Mouse (Mus musculus) MEL (cell line): ENCODE measurements around the gene Nadk2. TPM values are rescaled to one million over a fixed set of nuclear protein-coding genes. Genes with fewer than 3 reads are reported as not detected.

Experiments
- DNase-seq: peaks from one replicate; pipeline ENCODE4 v3.0.0; 2011; ENCODE audit warnings: low read depth, low spot score
- H3K27ac ChIP-seq: 2 replicates; pipeline ENCODE4 v1.5.1; 2012; ENCODE audit warnings: low read depth, mild to moderate bottlenecking, control low read depth, low read length, moderate library complexity; ENCODE audit not compliant: control insufficient read depth
- H3K27me3 ChIP-seq, 2 experiments: fragments of 150-350 bp in 1 of 2; sonication (generic) in 1 of 2; 2 replicates each; pipeline ENCODE4 v1.6.1; 2012; ENCODE audit warnings: low read length in 2 of 2, mild to moderate bottlenecking in 2 of 2, improper control_type of control experiment in 1 of 2, moderate library complexity in 1 of 2; ENCODE audit not compliant: insufficient read depth in 2 of 2, control insufficient read depth in 1 of 2
- H3K36me3 ChIP-seq, 2 experiments: 2 replicates each; pipeline ENCODE4 v1.6.1; 2012 to 2014; ENCODE audit warnings: low read length in 2 of 2, improper control_type of control experiment in 1 of 2, inconsistent platforms in 1 of 2, mild to moderate bottlenecking in 1 of 2; ENCODE audit not compliant: insufficient read depth in 2 of 2, control insufficient read depth in 1 of 2
- H3K4me1 ChIP-seq, 2 experiments: fragments of 150-350 bp in 1 of 2; sonication (generic) in 1 of 2; 2 replicates each; pipeline ENCODE4 v1.6.1; 2012; ENCODE audit warnings: low read length in 2 of 2, improper control_type of control experiment in 1 of 2, mild to moderate bottlenecking in 1 of 2; ENCODE audit not compliant: insufficient read depth in 2 of 2, control insufficient read depth in 1 of 2
- H3K4me3 ChIP-seq, 2 experiments: fragments of 150-350 bp in 1 of 2; sonication (generic) in 1 of 2; 2 replicates each; pipeline ENCODE4 v1.5.1; 2012; ENCODE audit warnings: low read depth in 2 of 2, low read length in 2 of 2, mild to moderate bottlenecking in 2 of 2, moderate library complexity in 2 of 2, control low read depth in 1 of 2, improper control_type of control experiment in 1 of 2; ENCODE audit not compliant: control insufficient read depth in 1 of 2, insufficient read depth in 1 of 2
- H3K79me2 ChIP-seq: 2 replicates; pipeline ENCODE4 v1.6.1; 2012; ENCODE audit warnings: mild to moderate bottlenecking, low read length, moderate library complexity; ENCODE audit not compliant: control insufficient read depth, poor library complexity, insufficient read depth
- H3K9ac ChIP-seq: 2 replicates; pipeline ENCODE4 v1.6.1; 2012; ENCODE audit warnings: low read depth, mild to moderate bottlenecking, control low read depth, low read length, moderate library complexity; ENCODE audit not compliant: control insufficient read depth, poor library complexity, severe bottlenecking
- H3K9me3 ChIP-seq: fragments of 150-350 bp; sonication (generic); replicated peaks from 2 replicates; pipeline ENCODE4 v1.6.1; 2012; ENCODE audit warnings: mild to moderate bottlenecking, low read length, improper control_type of control experiment, moderate library complexity; ENCODE audit not compliant: insufficient read depth
- BHLHE40 ChIP-seq: IDR thresholded peaks from 2 replicates; pipeline ENCODE4 v1.6.1; 2012; ENCODE audit warnings: low read depth, mild to moderate bottlenecking, inconsistent platforms, low read length, improper control_type of control experiment, borderline replicate concordance
- CHD2 ChIP-seq: IDR thresholded peaks from 2 replicates; pipeline ENCODE4 v1.6.1; 2011; ENCODE audit warnings: low read length, improper control_type of control experiment
- CTCF ChIP-seq, 3 experiments: IDR thresholded peaks in 2 of 3; conservative IDR thresholded peaks in 1 of 3; 2 replicates each; pipeline ENCODE4 v1.5.1; 2011 to 2012; ENCODE audit warnings: low read length in 3 of 3, low read depth in 2 of 3, mild to moderate bottlenecking in 2 of 3, improper control_type of control experiment in 1 of 3, inconsistent platforms in 1 of 3, mixed read lengths in 1 of 3, moderate library complexity in 1 of 3; ENCODE audit not compliant: control insufficient read depth in 1 of 3, insufficient read depth in 1 of 3, poor library complexity in 1 of 3, severe bottlenecking in 1 of 3
- ETS1 ChIP-seq: IDR thresholded peaks from 2 replicates; pipeline ENCODE4 v1.6.1; 2012; ENCODE audit warnings: low read depth, mild to moderate bottlenecking, inconsistent platforms, low read length, improper control_type of control experiment, moderate library complexity
- GABPA ChIP-seq: IDR thresholded peaks from 2 replicates; pipeline ENCODE4 v1.6.1; 2012; ENCODE audit warnings: low read depth, mild to moderate bottlenecking, inconsistent platforms, low read length, improper control_type of control experiment, moderate library complexity
- GATA1 ChIP-seq: IDR thresholded peaks from 2 replicates; pipeline ENCODE4 v1.6.1; 2011; ENCODE audit warnings: low read depth, low read length, improper control_type of control experiment
- KAT2A ChIP-seq: conservative IDR thresholded peaks from 2 replicates; pipeline ENCODE4 v1.6.1; 2012; ENCODE audit warnings: low read depth, low read length, improper control_type of control experiment, inconsistent platforms
- MEF2A ChIP-seq: IDR thresholded peaks from 2 replicates; pipeline ENCODE4 v1.6.1; 2014; ENCODE audit warnings: low read depth, mild to moderate bottlenecking, inconsistent platforms, low read length, improper control_type of control experiment; ENCODE audit not compliant: poor library complexity, insufficient replicate concordance, severe bottlenecking; ENCODE audit errors: extremely low read depth
- MYC ChIP-seq: IDR thresholded peaks from 2 replicates; pipeline ENCODE4 v1.6.1; 2011; ENCODE audit warnings: low read depth, mild to moderate bottlenecking, low read length, improper control_type of control experiment, moderate library complexity
- NRF1 ChIP-seq: IDR thresholded peaks from 2 replicates; pipeline ENCODE4 v1.6.1; 2014; ENCODE audit warnings: low read depth, mild to moderate bottlenecking, inconsistent platforms, low read length, improper control_type of control experiment, moderate library complexity; ENCODE audit not compliant: poor library complexity, insufficient read depth, severe bottlenecking
- POLR2AphosphoS2 ChIP-seq: IDR thresholded peaks from 2 replicates; pipeline ENCODE4 v1.6.1; 2011; ENCODE audit warnings: low read length, improper control_type of control experiment
- POLR2AphosphoS5 ChIP-seq: IDR thresholded peaks from 2 replicates; pipeline ENCODE4 v1.6.1; 2012; ENCODE audit warnings: low read depth, borderline replicate concordance, mild to moderate bottlenecking, inconsistent platforms, low read length, moderate library complexity, mixed read lengths
- RAD21 ChIP-seq: IDR thresholded peaks from 2 replicates; pipeline ENCODE4 v1.6.1; 2011; ENCODE audit warnings: mild to moderate bottlenecking, low read depth, low read length, improper control_type of control experiment
- SIN3A ChIP-seq: IDR thresholded peaks from 2 replicates; pipeline ENCODE4 v1.6.1; 2012; ENCODE audit warnings: low read length, improper control_type of control experiment, inconsistent platforms
- SMC3 ChIP-seq: IDR thresholded peaks from 2 replicates; pipeline ENCODE4 v1.6.1; 2011; ENCODE audit warnings: low read depth, low read length, improper control_type of control experiment
- TBP ChIP-seq: IDR thresholded peaks from 2 replicates; pipeline ENCODE4 v1.8.0; 2011; ENCODE audit warnings: low read depth, low read length, improper control_type of control experiment
- UBTF ChIP-seq: IDR thresholded peaks from 2 replicates; pipeline ENCODE4 v1.6.1; 2012; ENCODE audit warnings: low read depth, mild to moderate bottlenecking, inconsistent platforms, low read length, improper control_type of control experiment, moderate library complexity, borderline replicate concordance; ENCODE audit not compliant: insufficient read depth
- USF1 ChIP-seq: IDR thresholded peaks from 2 replicates; pipeline ENCODE4 v1.6.1; 2014; ENCODE audit warnings: low read depth, mild to moderate bottlenecking, inconsistent platforms, low read length, improper control_type of control experiment, moderate library complexity
- ZC3H11A ChIP-seq: IDR thresholded peaks from 2 replicates; pipeline ENCODE4 v1.6.1; 2012; ENCODE audit warnings: low read depth, mild to moderate bottlenecking, inconsistent platforms, low read length, improper control_type of control experiment
- ZKSCAN1 ChIP-seq: IDR thresholded peaks from 2 replicates; pipeline ENCODE4 v1.6.1; 2012; ENCODE audit warnings: low read depth, mild to moderate bottlenecking, inconsistent platforms, low read length, improper control_type of control experiment, moderate library complexity
- ZMIZ1 ChIP-seq: IDR thresholded peaks from 2 replicates; pipeline ENCODE4 v1.6.1; 2012; ENCODE audit warnings: low read depth, mild to moderate bottlenecking, inconsistent platforms, low read length, improper control_type of control experiment, moderate library complexity
- ZNF384 ChIP-seq: IDR thresholded peaks from 2 replicates; pipeline ENCODE4 v1.6.1; 2012; ENCODE audit warnings: low read depth, mild to moderate bottlenecking, inconsistent platforms, low read length, improper control_type of control experiment
- polyA plus RNA-seq, 2 experiments: library from polyadenylated mRNA; stranded (reverse) in 1 of 2; unstranded in 1 of 2; fragments of >175 nt in 1 of 2; fragments of >200 nt in 1 of 2; gene quantifications; 2 replicates each; pipeline versions ENCODE4 v1.2.1 to v1.2.4; 2012; ENCODE audit warnings: low replicate concordance in 2 of 2, low read depth in 1 of 2; ENCODE audit not compliant: insufficient read length in 2 of 2, insufficient read depth in 1 of 2, missing spikeins in 1 of 2
- total RNA-seq: library from RNA; depleted of rRNA; stranded (reverse); fragments of 300-350 nt; gene quantifications from 2 replicates; pipeline ENCODE4 v1.2.3, GENCODE M21; 2012

The Nadk2 gene
- total and polyA plus RNA-seq, 3 experiments, result 168 to 659 (median 361) TPM

GRCm38 (mm10) chr15:9120081-9120480, 49.0 kb downstream of the Nadk2 start:
- no peaks in the 10 kb centered on the region for H3K9me3 ChIP-seq

DNA sequence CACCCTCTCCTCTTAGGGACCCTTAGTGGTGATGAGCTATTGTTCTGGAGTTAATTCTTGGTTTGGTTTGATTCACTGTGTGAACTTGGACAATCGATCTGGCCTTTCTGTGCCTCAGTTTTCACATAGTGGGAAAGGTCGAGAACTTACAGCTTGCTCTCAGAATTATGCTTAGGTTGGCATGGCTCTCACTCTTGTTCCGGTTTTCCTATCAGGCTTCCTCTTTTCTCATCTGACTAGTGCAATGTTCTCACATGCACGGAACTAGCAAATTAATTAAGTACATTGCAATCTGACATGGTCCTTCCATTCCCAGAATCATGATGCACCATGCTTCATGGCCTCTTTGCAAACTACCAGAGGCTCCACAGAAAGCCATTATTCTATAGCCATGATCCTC, 51.9 kb downstream of the Nadk2 start:
- peaks cover 3 to 30% of the 10 kb centered on the region in 2 experiments; a peak in 3 of 4 replicates for H3K36me3 ChIP-seq
- no peak for TF ChIP-seq ETS1
- TF ChIP-seq GATA1, result no peak
- TF ChIP-seq UBTF, result no peak
- no peak for TF ChIP-seq CHD2
- no peak for TF ChIP-seq ZNF384
- no peak for TF ChIP-seq NRF1
- no peak for TF ChIP-seq USF1
- no peak for TF ChIP-seq CTCF (IDR thresholded peaks at IDR 0.05 in 2 of 3, conservative IDR thresholded peaks at IDR 0.05 in 1 of 3; ENCODE audit: control insufficient read depth in 1 of 3, insufficient read depth in 1 of 3, low read depth in 2 of 3, low read length in 3 of 3, poor library complexity in 1 of 3, severe bottlenecking in 1 of 3)
- TF ChIP-seq GABPA, result no peak

More at GRCm38 (mm10) chr15:9120081-9120480, 49.0 kb downstream of the Nadk2 start:
- H3K79me2 ChIP-seq, result 0 out of 2 replicates have a peak, but pooled peaks cover 1% of the 10 kb centered on the region
- H3K9ac ChIP-seq, result no peak overlapping the region
- no peaks in the 10 kb centered on the region for H3K27me3 ChIP-seq
- peaks cover 2% of the 10 kb centered on the region in 2 experiments; a peak in 1 of 4 replicates for H3K4me1 ChIP-seq
- peaks cover 3 to 31% of the 10 kb centered on the region in 2 experiments; a peak in 3 of 4 replicates for H3K36me3 ChIP-seq
- no peak overlapping the region for H3K27ac ChIP-seq
- H3K4me3 ChIP-seq, result no peak overlapping the region
- TF ChIP-seq ZC3H11A (peak; percentile 75), KAT2A (no peak), TBP (peak; percentile 62; the same call in 1 of the 2 replicates), MEF2A (no peak), CTCF (IDR thresholded peaks at IDR 0.05 in 2 of 3, conservative IDR thresholded peaks at IDR 0.05 in 1 of 3; ENCODE audit: control insufficient read depth in 1 of 3, insufficient read depth in 1 of 3, low read depth in 2 of 3, low read length in 3 of 3, poor library complexity in 1 of 3, severe bottlenecking in 1 of 3) (peak; percentile 96 to 100 (median 97)), NRF1 (no peak), POLR2AphosphoS5 (no peak), BHLHE40 (0 out of 2 replicates have a peak, but pooled peaks have one; percentile 20), ZKSCAN1 (no peak), MYC (no peak), SMC3 (peak; percentile 84), ZNF384 (no peak), SIN3A (peak; percentile 34; the same call in 1 of the 2 replicates), ZMIZ1 (no peak), RAD21 (peak; percentile 92), POLR2AphosphoS2 (0 out of 2 replicates have a peak, but pooled peaks have one; percentile 36), GATA1 (0 out of 2 replicates have a peak, but pooled peaks have one; percentile 22)
- DNase-seq, result peak; percentile 77

More for the DNA sequence above, 51.9 kb downstream of the Nadk2 start:
- H3K27me3 ChIP-seq, result no peaks in the 10 kb centered on the region
- H3K27ac ChIP-seq, result no peak overlapping the region
- peaks cover 2% of the 10 kb centered on the region in 2 experiments; a peak in 1 of 4 replicates for H3K4me1 ChIP-seq
- DNase-seq, result peak; percentile 45
- H3K79me2 ChIP-seq, result 0 out of 2 replicates have a peak, but pooled peaks cover 1% of the 10 kb centered on the region
- H3K4me3 ChIP-seq, result no peak overlapping the region
- H3K9me3 ChIP-seq, result no peaks in the 10 kb centered on the region
- H3K9ac ChIP-seq, result no peak overlapping the region
